Mouse (Mus musculus): ENCODE measurements at regions not wholly inside any gene's neighbourhood (a gene's known extent, or its start where the extent isn't known, plus 50 kb on each side); places are given as distances from the start of the nearest gene placed in this dataset.

GRCm38 (mm10) chr2:131672646-131673045, 110.6 kb upstream of the Adra1d start:
- 89% methylated on average over 1 of the region's 1 CpGs for WGBS
- ATAC-seq (ENCODE audit: low FRiP score) (no peak), DNase-seq (ENCODE audit: low spot score, missing footprints) (no peak)
- Histone ChIP-seq H3K9ac (ENCODE audit: low read length) (no peak overlapping the region), H3K27me3 (ENCODE audit: control insufficient read depth, insufficient read depth, low read length) (no peaks in the 10 kb centered on the region), H3K4me2 (no peak overlapping the region), H3K4me3 (ENCODE audit: low read depth, low read length) (no peak overlapping the region), H3K27ac (ENCODE audit: low read depth, low read length) (no peak overlapping the region), H3K9me3 (ENCODE audit: control insufficient read depth, low read length) (no peaks in the 10 kb centered on the region), H3K4me1 (ENCODE audit: control insufficient read depth, insufficient read depth, low read length) (no peaks in the 10 kb centered on the region), H3K36me3 (ENCODE audit: control insufficient read depth, insufficient read depth, low read length) (no peaks in the 10 kb centered on the region)

GRCm38 (mm10) chr2:131672223-131672622, 110.1 kb upstream of the Adra1d start:
- no peak overlapping the region for H3K27ac ChIP-seq (ENCODE audit: low read depth, low read length)
- H3K4me3 ChIP-seq (ENCODE audit: low read depth, low read length): no peak overlapping the region
- DNase-seq (ENCODE audit: low spot score, missing footprints) (no peak), ATAC-seq (ENCODE audit: low FRiP score) (no peak)
- H3K9me3 ChIP-seq (ENCODE audit: control insufficient read depth, low read length): no peaks in the 10 kb centered on the region
- WGBS: 59% methylated on average over 1 of the region's 1 CpGs
- H3K36me3 ChIP-seq (ENCODE audit: control insufficient read depth, insufficient read depth, low read length): no peaks in the 10 kb centered on the region
- H3K9ac ChIP-seq (ENCODE audit: low read length): no peak overlapping the region
- no peaks in the 10 kb centered on the region for H3K4me1 ChIP-seq (ENCODE audit: control insufficient read depth, insufficient read depth, low read length)
- H3K4me2 ChIP-seq: no peak overlapping the region
- H3K27me3 ChIP-seq (ENCODE audit: control insufficient read depth, insufficient read depth, low read length): no peaks in the 10 kb centered on the region

GRCm38 (mm10) chr2:131670876-131671275, 108.8 kb upstream of the Adra1d start:
- DNase-seq (ENCODE audit: low spot score, missing footprints): no peak
- Histone ChIP-seq H3K27me3 (ENCODE audit: control insufficient read depth, insufficient read depth, low read length) (no peaks in the 10 kb centered on the region), H3K27ac (ENCODE audit: low read depth, low read length) (no peak overlapping the region), H3K9ac (ENCODE audit: low read length) (no peak overlapping the region), H3K4me3 (ENCODE audit: low read depth, low read length) (no peak overlapping the region), H3K4me2 (no peak overlapping the region), H3K9me3 (ENCODE audit: control insufficient read depth, low read length) (no peaks in the 10 kb centered on the region), H3K4me1 (ENCODE audit: control insufficient read depth, insufficient read depth, low read length) (no peaks in the 10 kb centered on the region), H3K36me3 (ENCODE audit: control insufficient read depth, insufficient read depth, low read length) (no peaks in the 10 kb centered on the region)
- no peak for ATAC-seq (ENCODE audit: low FRiP score)

- WGBS: 79% methylated on average over 2 of the region's 2 CpGs
- no peak overlapping the region for H3K27ac ChIP-seq (ENCODE audit: low read depth, low read length)
- no peak for ATAC-seq (ENCODE audit: low FRiP score)
Observed at GRCm38 (mm10) chr2:131667874-131668273, 105.8 kb upstream of the Adra1d start.

DNA sequence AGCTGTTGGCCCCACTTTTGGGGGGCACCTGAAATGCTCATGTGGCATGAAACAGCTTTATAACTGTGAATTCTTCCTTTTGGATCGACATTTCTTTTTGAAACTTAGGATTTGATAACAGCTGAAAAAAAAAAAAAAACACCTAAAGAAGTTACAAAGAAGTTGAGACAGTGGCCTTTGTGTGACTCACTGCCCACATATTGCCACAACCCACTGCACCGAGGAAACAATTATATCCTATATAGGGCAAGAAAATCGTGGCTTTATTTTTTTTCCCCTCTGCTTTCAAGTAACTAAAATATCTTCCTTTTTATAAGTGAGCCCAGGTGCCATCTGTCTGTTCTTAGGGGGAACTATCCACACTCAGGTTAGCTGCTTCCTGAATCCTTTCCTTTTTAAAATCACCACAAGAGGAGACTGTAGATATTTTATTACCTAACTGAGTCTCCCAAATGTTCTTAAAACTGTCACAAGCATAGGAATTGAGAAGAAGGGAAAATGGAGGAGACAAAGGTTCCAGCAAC, 104.8 kb upstream of the Adra1d start:
- Histone ChIP-seq H3K4me3 (ENCODE audit: low read depth, low read length) (no peak overlapping the region), H3K4me2 (no peak overlapping the region), H3K36me3 (ENCODE audit: control insufficient read depth, insufficient read depth, low read length) (no peaks in the 10 kb centered on the region), H3K27me3 (ENCODE audit: control insufficient read depth, insufficient read depth, low read length) (no peaks in the 10 kb centered on the region), H3K27ac (ENCODE audit: low read depth, low read length) (no peak overlapping the region), H3K4me1 (ENCODE audit: control insufficient read depth, insufficient read depth, low read length) (no peaks in the 10 kb centered on the region), H3K9ac (ENCODE audit: low read length) (no peak overlapping the region), H3K9me3 (ENCODE audit: control insufficient read depth, low read length) (no peaks in the 10 kb centered on the region)
- DNase-seq (ENCODE audit: low spot score, missing footprints) (no peak), ATAC-seq (ENCODE audit: low FRiP score) (no peak)
- WGBS: 82% methylated on average over 3 of the region's 3 CpGs

More at GRCm38 (mm10) chr2:131667874-131668273, 105.8 kb upstream of the Adra1d start:
- H3K4me2 ChIP-seq: no peak overlapping the region
- H3K27me3 ChIP-seq (ENCODE audit: control insufficient read depth, insufficient read depth, low read length): no peaks in the 10 kb centered on the region
- H3K4me1 ChIP-seq (ENCODE audit: control insufficient read depth, insufficient read depth, low read length): no peaks in the 10 kb centered on the region
- H3K4me3 ChIP-seq (ENCODE audit: low read depth, low read length): no peak overlapping the region
- H3K9ac ChIP-seq (ENCODE audit: low read length): no peak overlapping the region
- H3K36me3 ChIP-seq (ENCODE audit: control insufficient read depth, insufficient read depth, low read length): no peaks in the 10 kb centered on the region
- no peak for DNase-seq (ENCODE audit: low spot score, missing footprints)
- H3K9me3 ChIP-seq (ENCODE audit: control insufficient read depth, low read length): no peaks in the 10 kb centered on the region

DNA sequence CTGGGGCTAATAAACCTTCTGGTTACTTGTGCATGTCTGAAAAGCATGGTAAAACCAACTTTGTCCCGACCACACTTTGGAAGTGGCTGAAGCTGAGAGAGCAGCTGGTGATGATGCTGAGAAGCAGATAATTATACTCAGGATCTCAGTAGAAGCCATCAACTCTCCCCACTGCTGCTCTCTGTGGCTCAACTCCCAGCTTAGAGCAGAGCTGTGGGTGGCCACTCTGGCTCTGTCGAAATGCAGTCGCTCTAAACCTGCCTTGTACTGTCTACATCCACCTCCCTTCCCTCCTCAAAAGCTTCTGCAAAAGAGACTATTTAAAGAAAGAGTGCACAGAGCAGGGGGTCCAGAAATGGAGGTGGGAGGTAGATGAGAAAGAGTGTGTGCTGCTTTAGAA, 102.5 kb upstream of the Adra1d start:
- Histone ChIP-seq H3K9me3 (ENCODE audit: control insufficient read depth, low read length) (no peaks in the 10 kb centered on the region), H3K27ac (ENCODE audit: low read depth, low read length) (no peak overlapping the region), H3K4me2 (no peak overlapping the region), H3K4me3 (ENCODE audit: low read depth, low read length) (no peak overlapping the region), H3K4me1 (ENCODE audit: control insufficient read depth, insufficient read depth, low read length) (no peaks in the 10 kb centered on the region), H3K9ac (ENCODE audit: low read length) (no peak overlapping the region), H3K36me3 (ENCODE audit: control insufficient read depth, insufficient read depth, low read length) (no peaks in the 10 kb centered on the region), H3K27me3 (ENCODE audit: control insufficient read depth, insufficient read depth, low read length) (no peaks in the 10 kb centered on the region)
- no peak for ATAC-seq (ENCODE audit: low FRiP score)
- no peak for DNase-seq (ENCODE audit: low spot score, missing footprints)
- WGBS: 82% methylated on average over 3 of the region's 3 CpGs

DNA sequence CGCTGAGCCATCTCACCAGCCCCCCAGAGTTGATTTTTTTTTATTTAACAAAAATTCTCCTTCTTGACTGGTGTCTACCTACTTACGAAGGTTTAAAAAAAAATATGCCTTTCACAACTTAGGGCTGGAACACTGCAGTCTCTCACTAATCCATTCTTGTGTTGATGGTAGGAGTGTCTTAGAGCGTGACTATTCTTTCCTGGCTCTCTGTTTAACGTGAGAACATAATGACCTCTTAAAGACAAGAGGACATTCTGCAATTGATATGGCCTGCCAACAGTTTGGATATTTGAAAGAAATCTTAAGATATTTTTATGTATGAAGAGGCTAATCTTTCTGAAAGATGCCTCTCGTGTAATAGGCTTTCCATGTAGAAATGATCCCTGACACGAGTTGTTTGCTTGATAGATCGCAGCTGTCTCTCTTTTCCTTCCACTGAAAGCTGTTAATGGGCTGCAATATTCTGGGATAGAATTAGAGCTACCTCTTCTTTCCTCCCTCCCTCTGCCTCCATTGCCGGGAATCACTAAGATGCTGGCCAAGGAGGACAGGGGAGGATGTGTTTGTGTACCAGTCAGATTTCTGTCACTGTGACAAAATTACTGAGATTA, 101.2 kb upstream of the Adra1d start:
- Histone ChIP-seq H3K27ac (ENCODE audit: low read depth, low read length) (no peak overlapping the region), H3K4me3 (ENCODE audit: low read depth, low read length) (no peak overlapping the region), H3K36me3 (ENCODE audit: control insufficient read depth, insufficient read depth, low read length) (no peaks in the 10 kb centered on the region), H3K4me2 (no peak overlapping the region), H3K4me1 (ENCODE audit: control insufficient read depth, insufficient read depth, low read length) (no peaks in the 10 kb centered on the region), H3K27me3 (ENCODE audit: control insufficient read depth, insufficient read depth, low read length) (no peaks in the 10 kb centered on the region), H3K9me3 (ENCODE audit: control insufficient read depth, low read length) (no peaks in the 10 kb centered on the region), H3K9ac (ENCODE audit: low read length) (no peak overlapping the region)
- WGBS: 83% methylated on average over 8 of the region's 8 CpGs
- ATAC-seq (ENCODE audit: low FRiP score) (no peak), DNase-seq (ENCODE audit: low spot score, missing footprints) (no peak)

GRCm38 (mm10) chr2:131652197-131652596, 90.1 kb upstream of the Adra1d start:
- Histone ChIP-seq H3K4me3 (ENCODE audit: low read depth, low read length) (no peak overlapping the region), H3K27me3 (ENCODE audit: control insufficient read depth, insufficient read depth, low read length) (no peaks in the 10 kb centered on the region), H3K9me3 (ENCODE audit: control insufficient read depth, low read length) (no peaks in the 10 kb centered on the region), H3K36me3 (ENCODE audit: control insufficient read depth, insufficient read depth, low read length) (no peaks in the 10 kb centered on the region), H3K4me2 (no peak overlapping the region), H3K9ac (ENCODE audit: low read length) (no peak overlapping the region), H3K4me1 (ENCODE audit: control insufficient read depth, insufficient read depth, low read length) (no peaks in the 10 kb centered on the region), H3K27ac (ENCODE audit: low read depth, low read length) (no peak overlapping the region)
- 71% methylated on average over 5 of the region's 5 CpGs for WGBS
- ATAC-seq (ENCODE audit: low FRiP score) (no peak), DNase-seq (ENCODE audit: low spot score, missing footprints) (no peak)

DNA sequence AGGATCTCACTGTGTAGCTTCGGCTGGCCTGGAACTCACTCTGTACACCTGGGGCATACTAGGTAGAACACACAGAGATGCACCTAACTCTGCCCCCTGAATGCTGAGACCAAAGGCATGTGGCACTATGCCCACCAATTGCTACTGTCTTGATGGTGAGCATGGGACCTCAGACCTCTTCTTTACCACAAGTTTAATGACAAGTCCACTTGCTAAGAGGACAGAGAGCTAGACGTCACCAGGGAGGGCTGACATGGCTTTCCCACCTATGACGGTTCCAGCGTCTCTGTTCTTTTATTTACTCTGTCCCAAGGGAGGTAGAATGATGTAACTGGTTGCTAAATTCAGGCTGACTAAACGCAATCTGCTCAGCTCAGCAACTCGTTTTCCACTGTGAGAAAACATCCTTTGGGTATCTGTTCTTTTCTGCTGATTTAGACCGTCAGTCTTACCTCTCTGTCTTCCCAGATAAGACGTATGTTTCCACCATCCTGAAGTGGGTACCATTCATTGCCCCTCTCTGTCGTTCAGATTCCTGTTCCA, 88.6 kb upstream of the Adra1d start:
- DNase-seq (ENCODE audit: low spot score, missing footprints) (no peak), ATAC-seq (ENCODE audit: low FRiP score) (no peak)
- Histone ChIP-seq H3K27me3 (ENCODE audit: control insufficient read depth, insufficient read depth, low read length) (no peaks in the 10 kb centered on the region), H3K36me3 (ENCODE audit: control insufficient read depth, insufficient read depth, low read length) (no peaks in the 10 kb centered on the region), H3K9ac (ENCODE audit: low read length) (no peak overlapping the region), H3K4me2 (no peak overlapping the region), H3K27ac (ENCODE audit: low read depth, low read length) (no peak overlapping the region), H3K9me3 (ENCODE audit: control insufficient read depth, low read length) (no peaks in the 10 kb centered on the region), H3K4me1 (ENCODE audit: control insufficient read depth, insufficient read depth, low read length) (no peaks in the 10 kb centered on the region), H3K4me3 (ENCODE audit: low read depth, low read length) (no peak overlapping the region)
- 79% methylated on average over 9 of the region's 9 CpGs for WGBS

All from midbrain, embryonic 11.5 days (tissue).